Mouse (Mus musculus): ENCODE data around the gene Epb41l1. TPM values are rescaled to one million over a fixed set of nuclear protein-coding genes. Genes with fewer than 3 reads are reported as not detected.

The Epb41l1 gene
- polyA plus RNA-seq, 1 experiment from 2014 or later, result 18.5 TPM

DNA sequence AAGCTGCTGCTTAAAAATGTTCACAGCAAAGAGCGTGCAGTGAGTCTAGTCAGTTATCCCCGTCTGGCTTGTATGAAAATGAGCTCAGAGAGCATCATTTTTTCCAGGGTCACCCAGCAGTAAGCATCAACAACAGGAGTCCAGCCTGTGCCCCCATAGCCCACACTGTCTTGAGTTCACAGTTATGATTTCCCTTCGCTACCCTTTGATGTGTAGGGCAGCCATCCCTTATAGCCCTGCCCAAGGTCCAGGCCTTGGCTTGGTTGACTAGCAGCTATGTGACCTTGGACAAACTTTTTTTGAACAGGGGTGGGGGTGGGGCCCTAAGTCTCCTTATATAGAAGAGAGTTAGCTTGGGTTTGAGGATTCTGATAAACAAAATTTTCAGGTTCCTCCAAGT is 148.6 kb downstream of the Epb41l1 start:
- Histone ChIP-seq H3K27me3 (ENCODE audit: control insufficient read depth, insufficient read depth, low read depth, low read length) (no peaks in the 10 kb centered on the region), H3K36me3 (ENCODE audit: control insufficient read depth, insufficient read depth, low read length) (peaks cover 17% of the 10 kb centered on the region), H3K27ac (ENCODE audit: low read length) (no peak overlapping the region), H3K9me3 (replicated peaks; ENCODE audit: control insufficient read depth, low read length, poor library complexity, severe bottlenecking) (no peaks in the 10 kb centered on the region), H3K4me3 (ENCODE audit: low read depth, low read length) (no peak overlapping the region), H3K4me1 (ENCODE audit: control insufficient read depth, insufficient read depth, low read length) (no peaks in the 10 kb centered on the region), H3K9ac (ENCODE audit: low read depth, low read length) (no peak overlapping the region), H3K4me2 (ENCODE audit: low read length) (no peak overlapping the region)
- 90% methylated on average over 3 of the region's 3 CpGs for WGBS
- no peak for ATAC-seq

DNA sequence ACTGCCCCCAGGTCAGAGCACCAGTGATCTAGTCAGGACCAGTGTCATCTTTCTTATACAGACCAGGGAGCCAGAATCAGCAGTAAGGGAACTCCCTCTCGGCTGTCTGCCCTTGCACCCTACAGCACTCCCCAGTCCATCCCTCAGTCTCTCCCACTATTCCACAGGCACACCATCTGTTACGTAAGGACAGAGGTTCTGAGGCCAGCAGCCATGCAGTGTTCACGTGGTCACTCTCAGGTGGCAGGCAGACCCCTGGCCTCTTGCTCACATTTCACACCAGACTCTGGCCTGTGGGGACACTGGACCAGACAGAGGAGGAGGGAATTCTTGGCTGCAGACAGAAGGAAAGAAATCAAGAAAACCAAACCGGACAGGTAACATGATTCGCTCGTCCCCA is 150.8 kb downstream of the Epb41l1 start:
- H3K27ac ChIP-seq (ENCODE audit: low read length), result no peak overlapping the region
- H3K4me2 ChIP-seq (ENCODE audit: low read length), result no peak overlapping the region
- H3K36me3 ChIP-seq (ENCODE audit: control insufficient read depth, insufficient read depth, low read length), result peaks cover 17% of the 10 kb centered on the region
- no peak overlapping the region for H3K9ac ChIP-seq (ENCODE audit: low read depth, low read length)
- H3K9me3 ChIP-seq (replicated peaks; ENCODE audit: control insufficient read depth, low read length, poor library complexity, severe bottlenecking), result no peaks in the 10 kb centered on the region
- no peaks in the 10 kb centered on the region for H3K27me3 ChIP-seq (ENCODE audit: control insufficient read depth, insufficient read depth, low read depth, low read length)
- no peak for ATAC-seq
- no peaks in the 10 kb centered on the region for H3K4me1 ChIP-seq (ENCODE audit: control insufficient read depth, insufficient read depth, low read length)
- no peak overlapping the region for H3K4me3 ChIP-seq (ENCODE audit: low read depth, low read length)
- WGBS, result 83% methylated on average over 6 of the region's 6 CpGs

DNA sequence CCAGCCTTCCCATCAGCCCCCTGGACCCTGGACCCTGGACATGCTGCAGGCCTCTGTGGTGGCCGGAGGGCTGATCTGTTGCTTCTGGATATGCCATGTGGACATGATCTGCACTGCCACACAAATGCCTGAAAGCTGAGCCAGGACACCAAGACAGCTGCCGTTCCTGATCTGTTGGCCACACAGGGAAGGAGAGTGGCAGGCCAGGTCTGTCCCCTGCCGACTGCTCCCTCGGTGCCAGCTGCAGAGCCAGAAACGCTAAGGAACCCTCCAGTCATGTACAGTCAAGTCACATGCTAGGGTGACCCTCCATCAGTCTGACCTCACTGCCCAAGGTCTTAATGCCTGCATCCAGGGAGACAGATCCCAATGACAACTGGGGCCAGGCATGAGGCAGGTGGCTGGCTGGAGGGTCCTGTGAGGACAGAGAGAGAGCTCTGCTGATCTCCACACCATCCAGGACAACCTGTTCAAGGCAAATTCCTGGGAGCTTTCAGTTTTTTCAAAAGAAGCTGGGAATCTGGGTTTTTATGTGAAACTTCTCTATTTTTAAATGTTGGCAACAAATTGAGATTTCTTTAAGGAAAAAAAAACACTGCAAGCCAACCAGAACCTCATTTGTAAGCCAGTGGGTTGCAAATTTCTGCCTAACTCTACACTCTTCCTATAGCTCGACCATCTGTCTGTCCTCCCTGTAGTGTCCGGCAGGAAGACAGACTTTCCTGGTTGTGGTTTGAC is 156.3 kb downstream of the Epb41l1 start:
- no peak overlapping the region for H3K4me3 ChIP-seq (ENCODE audit: low read depth, low read length)
- no peaks in the 10 kb centered on the region for H3K27me3 ChIP-seq (ENCODE audit: control insufficient read depth, insufficient read depth, low read depth, low read length)
- no peaks in the 10 kb centered on the region for H3K36me3 ChIP-seq (ENCODE audit: control insufficient read depth, insufficient read depth, low read length)
- ATAC-seq, result no peak
- H3K27ac ChIP-seq (ENCODE audit: low read length), result no peak overlapping the region
- no peaks in the 10 kb centered on the region for H3K9me3 ChIP-seq (replicated peaks; ENCODE audit: control insufficient read depth, low read length, poor library complexity, severe bottlenecking)
- no peaks in the 10 kb centered on the region for H3K4me1 ChIP-seq (ENCODE audit: control insufficient read depth, insufficient read depth, low read length)
- no peak overlapping the region for H3K4me2 ChIP-seq (ENCODE audit: low read length)
- WGBS, result 89% methylated on average over 7 of the region's 7 CpGs
- no peak overlapping the region; the same call in 1 of the 2 replicates for H3K9ac ChIP-seq (ENCODE audit: low read depth, low read length)

DNA sequence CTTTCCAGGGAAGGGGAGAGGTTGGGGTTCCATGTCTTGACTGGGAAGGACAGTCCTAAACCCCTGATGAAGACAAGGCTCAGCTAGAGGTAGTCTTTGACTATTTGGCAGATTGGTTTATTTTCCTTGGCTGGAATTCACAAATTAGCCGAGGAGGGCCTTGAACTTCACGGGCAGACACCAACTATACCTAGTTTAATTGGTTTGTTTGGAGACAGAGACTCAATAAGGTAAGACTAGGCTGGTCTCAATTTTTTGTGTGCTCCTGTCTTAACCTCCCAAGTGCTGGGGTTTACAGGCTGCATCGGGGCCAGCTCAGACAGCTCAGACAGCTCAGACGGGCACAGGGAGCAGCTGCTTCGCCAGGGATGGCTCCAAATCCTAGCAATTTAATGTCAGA is 159.8 kb downstream of the Epb41l1 start:
- ATAC-seq, result no peak
- no peak overlapping the region for H3K4me2 ChIP-seq (ENCODE audit: low read length)
- peaks cover 11% of the 10 kb centered on the region for H3K4me1 ChIP-seq (ENCODE audit: control insufficient read depth, insufficient read depth, low read length)
- H3K27me3 ChIP-seq (ENCODE audit: control insufficient read depth, insufficient read depth, low read depth, low read length), result no peaks in the 10 kb centered on the region
- no peaks in the 10 kb centered on the region for H3K9me3 ChIP-seq (replicated peaks; ENCODE audit: control insufficient read depth, low read length, poor library complexity, severe bottlenecking)
- H3K36me3 ChIP-seq (ENCODE audit: control insufficient read depth, insufficient read depth, low read length), result no peaks in the 10 kb centered on the region
- H3K27ac ChIP-seq (ENCODE audit: low read length), result no peak overlapping the region; the same call in 1 of the 2 replicates
- no peak overlapping the region for H3K4me3 ChIP-seq (ENCODE audit: low read depth, low read length)
- 80% methylated on average over 5 of the region's 5 CpGs for WGBS
- no peak overlapping the region for H3K9ac ChIP-seq (ENCODE audit: low read depth, low read length)

DNA sequence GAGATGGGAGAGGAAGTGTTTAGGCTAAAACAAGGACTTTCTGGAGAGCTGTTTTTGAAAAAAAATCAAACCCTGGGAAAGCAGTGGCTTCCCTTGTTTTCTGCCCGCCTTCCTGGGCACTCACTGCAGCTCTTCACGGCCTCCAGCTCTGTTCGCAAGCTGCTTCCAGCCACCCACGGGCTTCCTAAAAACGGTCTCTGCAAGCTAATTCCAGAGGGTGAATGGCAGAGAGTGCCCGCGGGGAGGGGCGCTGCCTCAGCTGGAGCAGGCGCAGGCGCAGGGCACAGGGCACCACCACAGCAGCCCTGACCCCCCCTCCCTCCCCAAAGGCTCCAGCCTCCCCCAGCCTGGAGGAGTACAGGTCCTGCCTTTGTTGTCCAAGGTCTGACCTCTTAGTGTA is 160.5 kb downstream of the Epb41l1 start:
- Histone ChIP-seq H3K4me1 (ENCODE audit: control insufficient read depth, insufficient read depth, low read length) (peaks cover 11% of the 10 kb centered on the region), H3K9me3 (replicated peaks; ENCODE audit: control insufficient read depth, low read length, poor library complexity, severe bottlenecking) (no peaks in the 10 kb centered on the region), H3K4me2 (ENCODE audit: low read length) (no peak overlapping the region), H3K27me3 (ENCODE audit: control insufficient read depth, insufficient read depth, low read depth, low read length) (no peaks in the 10 kb centered on the region), H3K27ac (ENCODE audit: low read length) (no peak overlapping the region), H3K9ac (ENCODE audit: low read depth, low read length) (no peak overlapping the region), H3K36me3 (ENCODE audit: control insufficient read depth, insufficient read depth, low read length) (no peaks in the 10 kb centered on the region), H3K4me3 (ENCODE audit: low read depth, low read length) (no peak overlapping the region)
- ATAC-seq, result no peak
- 50% methylated on average over 10 of the region's 10 CpGs for WGBS

DNA sequence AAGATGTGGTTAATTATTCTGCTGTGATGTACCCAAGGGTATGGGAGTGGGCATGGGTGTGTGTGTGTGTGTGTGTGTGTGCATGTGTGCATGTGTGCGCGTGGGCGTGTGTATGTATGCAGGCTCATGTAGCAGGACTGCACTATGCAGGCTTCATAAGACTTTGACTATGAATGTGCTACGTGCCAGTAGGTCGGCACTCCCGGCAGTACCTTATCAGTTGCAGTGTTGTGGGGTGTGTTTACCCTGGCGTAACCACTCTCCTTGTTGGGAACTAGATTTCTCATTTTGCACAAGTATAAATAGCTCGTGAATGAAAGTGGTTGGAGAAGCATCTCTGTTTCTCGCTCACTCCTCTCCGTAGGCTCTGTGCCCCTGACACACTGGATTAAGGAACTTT is 162.2 kb downstream of the Epb41l1 start:
- Histone ChIP-seq H3K4me1 (ENCODE audit: control insufficient read depth, insufficient read depth, low read length) (peaks cover 11% of the 10 kb centered on the region), H3K27ac (ENCODE audit: low read length) (no peak overlapping the region), H3K9me3 (replicated peaks; ENCODE audit: control insufficient read depth, low read length, poor library complexity, severe bottlenecking) (no peaks in the 10 kb centered on the region), H3K4me3 (ENCODE audit: low read depth, low read length) (no peak overlapping the region), H3K4me2 (ENCODE audit: low read length) (no peak overlapping the region), H3K9ac (ENCODE audit: low read depth, low read length) (no peak overlapping the region), H3K36me3 (ENCODE audit: control insufficient read depth, insufficient read depth, low read length) (no peaks in the 10 kb centered on the region), H3K27me3 (ENCODE audit: control insufficient read depth, insufficient read depth, low read depth, low read length) (no peaks in the 10 kb centered on the region)
- 94% methylated on average over 10 of the region's 10 CpGs for WGBS
- ATAC-seq, result no peak

DNA sequence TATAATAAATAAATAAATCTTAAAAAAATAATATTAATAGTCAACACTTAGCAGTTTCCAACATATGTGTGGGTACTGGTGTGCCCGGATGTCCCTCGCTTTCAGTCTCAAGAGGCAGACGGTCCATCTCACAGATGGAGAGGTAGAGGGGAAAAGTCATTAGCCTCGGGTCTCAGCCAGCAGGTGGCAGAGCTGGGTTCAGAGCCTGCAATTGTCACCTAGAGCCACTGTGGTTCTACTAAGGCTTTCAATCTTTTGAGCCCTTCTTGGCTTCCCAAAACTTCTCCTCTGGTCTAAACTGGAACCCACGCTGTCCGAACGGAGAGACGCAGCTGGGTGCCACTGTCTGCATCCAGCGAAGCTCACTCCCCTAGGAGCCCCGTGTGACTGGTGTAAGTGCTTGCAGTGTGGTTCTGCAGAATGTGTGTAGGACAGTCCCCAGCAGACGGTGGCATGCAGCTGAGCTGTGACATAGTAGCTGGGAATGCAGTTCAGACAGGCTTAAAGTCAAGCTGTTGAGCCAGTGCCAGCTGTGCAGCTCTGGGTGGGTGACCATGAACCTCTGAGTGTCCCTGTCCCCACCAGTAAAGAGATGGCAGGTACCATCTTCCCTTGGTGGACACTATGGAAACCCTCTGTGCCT is 163.6 kb downstream of the Epb41l1 start:
- WGBS, result 58% methylated on average over 11 of the region's 11 CpGs
- Histone ChIP-seq H3K27me3 (ENCODE audit: control insufficient read depth, insufficient read depth, low read depth, low read length) (no peaks in the 10 kb centered on the region), H3K27ac (ENCODE audit: low read length) (no peak overlapping the region), H3K4me3 (ENCODE audit: low read depth, low read length) (no peak overlapping the region), H3K9me3 (replicated peaks; ENCODE audit: control insufficient read depth, low read length, poor library complexity, severe bottlenecking) (no peaks in the 10 kb centered on the region), H3K36me3 (ENCODE audit: control insufficient read depth, insufficient read depth, low read length) (no peaks in the 10 kb centered on the region), H3K4me1 (ENCODE audit: control insufficient read depth, insufficient read depth, low read length) (peaks cover 11% of the 10 kb centered on the region), H3K4me2 (ENCODE audit: low read length) (no peak overlapping the region), H3K9ac (ENCODE audit: low read depth, low read length) (no peak overlapping the region)
- peak; percentile 59; the same call in 1 of the 2 replicates for ATAC-seq

DNA sequence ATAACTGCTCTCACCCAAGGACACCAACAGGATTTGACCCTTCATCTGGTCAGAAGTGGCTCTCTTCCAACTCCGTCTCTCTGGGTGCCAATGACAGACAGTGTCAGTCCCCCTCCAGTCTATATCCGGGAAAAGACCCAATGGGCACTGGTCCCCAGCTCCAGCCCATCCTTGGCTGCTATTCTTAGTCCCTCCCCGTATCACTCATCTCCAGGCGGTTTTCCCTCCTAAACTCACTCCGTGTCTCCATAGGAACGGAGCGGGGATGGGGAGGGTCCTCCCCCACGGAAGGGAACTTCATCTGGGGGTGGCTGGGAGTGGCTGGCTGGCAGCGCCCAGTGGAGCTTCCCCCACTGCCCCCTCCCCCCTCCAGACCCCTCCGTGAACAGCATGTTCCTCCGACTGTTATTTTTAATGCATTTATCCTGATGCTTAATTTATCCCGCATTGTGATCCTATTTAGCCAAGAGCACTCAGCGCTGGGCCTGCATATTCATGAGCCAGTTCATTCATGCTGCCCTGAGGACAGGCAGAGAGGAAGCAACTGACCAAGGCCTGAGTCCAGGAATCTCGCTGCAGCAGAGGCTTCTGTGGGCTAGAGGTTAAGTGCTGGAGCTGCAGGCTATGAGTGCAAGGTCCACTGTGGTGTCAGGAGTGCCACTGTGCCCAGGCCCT is 164.2 kb downstream of the Epb41l1 start:
- ATAC-seq, result peak; percentile 43
- Histone ChIP-seq H3K4me2 (ENCODE audit: low read length) (peak overlapping the region; percentile 46), H3K4me3 (ENCODE audit: low read depth, low read length) (no peak overlapping the region), H3K9ac (ENCODE audit: low read depth, low read length) (peak overlapping the region; percentile 34; the same call in 1 of the 2 replicates), H3K9me3 (replicated peaks; ENCODE audit: control insufficient read depth, low read length, poor library complexity, severe bottlenecking) (no peaks in the 10 kb centered on the region), H3K4me1 (ENCODE audit: control insufficient read depth, insufficient read depth, low read length) (peaks cover 11% of the 10 kb centered on the region), H3K27ac (ENCODE audit: low read length) (peak overlapping the region; percentile 23), H3K36me3 (ENCODE audit: control insufficient read depth, insufficient read depth, low read length) (no peaks in the 10 kb centered on the region), H3K27me3 (ENCODE audit: control insufficient read depth, insufficient read depth, low read depth, low read length) (no peaks in the 10 kb centered on the region)
- WGBS, result 10% methylated on average over 14 of the region's 14 CpGs

DNA sequence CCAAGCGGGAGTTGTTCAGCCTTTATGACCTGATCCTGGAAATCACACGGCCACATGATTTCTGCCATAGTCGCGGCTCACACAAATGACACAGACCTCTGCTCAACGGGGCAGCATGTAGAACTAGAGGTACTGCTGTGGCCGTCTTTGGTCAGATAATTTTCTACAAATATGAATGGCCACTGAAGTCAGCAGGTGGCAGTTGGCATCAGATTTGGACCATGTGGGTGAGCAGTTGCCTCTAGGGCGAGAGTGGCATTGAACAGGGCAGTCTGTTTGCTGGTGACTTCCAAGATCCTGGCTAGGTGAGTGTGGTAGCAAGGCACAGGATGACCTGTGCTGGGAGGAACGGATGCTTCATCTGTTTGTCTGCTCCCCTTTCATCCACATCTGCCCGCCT is 168.8 kb downstream of the Epb41l1 start:
- WGBS, result 94% methylated on average over 9 of the region's 9 CpGs
- H3K4me3 ChIP-seq (ENCODE audit: low read depth, low read length), result no peak overlapping the region
- no peak overlapping the region for H3K4me2 ChIP-seq (ENCODE audit: low read length)
- H3K9ac ChIP-seq (ENCODE audit: low read depth, low read length), result no peak overlapping the region
- H3K36me3 ChIP-seq (ENCODE audit: control insufficient read depth, insufficient read depth, low read length), result no peaks in the 10 kb centered on the region
- peaks cover 9% of the 10 kb centered on the region for H3K4me1 ChIP-seq (ENCODE audit: control insufficient read depth, insufficient read depth, low read length)
- no peak for ATAC-seq
- H3K27ac ChIP-seq (ENCODE audit: low read length), result no peak overlapping the region
- no peaks in the 10 kb centered on the region for H3K27me3 ChIP-seq (ENCODE audit: control insufficient read depth, insufficient read depth, low read depth, low read length)
- H3K9me3 ChIP-seq (replicated peaks; ENCODE audit: control insufficient read depth, low read length, poor library complexity, severe bottlenecking), result no peaks in the 10 kb centered on the region

All from midbrain, embryonic 16.5 days (tissue).